Mouse (Mus musculus) heart, embryonic 11.5 days (tissue): Measurements from ENCODE around the gene Olfr550. TPM values are rescaled to one million over a fixed set of nuclear protein-coding genes. Genes with fewer than 3 reads are reported as not detected.
"Not testable (repeated sequence)": the region's sequence is repeated elsewhere in the genome, so short reads cannot be mapped to it uniquely, and the experiment has no call there.

Experiments
- ATAC-seq: fragments of 200-750 bp; cut with Nextera tagmentation; replicated peaks from 2 replicates; pipeline ENCODE4 v1.8.0; 2017; ENCODE audit warnings: moderate library complexity; ENCODE audit not compliant: insufficient number of reproducible peaks, low FRiP score, low TSS enrichment
- H3K27ac ChIP-seq: fragments of 300-500 bp; sonication (generic); 2 replicates; pipeline ENCODE4 v1.5.1; 2014; ENCODE audit warnings: mild to moderate bottlenecking, low read depth, low read length
- H3K27me3 ChIP-seq: fragments of 300-500 bp; sonication (generic); 2 replicates; pipeline ENCODE4 v1.6.1; 2014; ENCODE audit warnings: mild to moderate bottlenecking, low read length, mixed read lengths; ENCODE audit not compliant: control insufficient read depth, insufficient read depth
- H3K36me3 ChIP-seq: fragments of 300-500 bp; sonication (generic); 2 replicates; pipeline ENCODE4 v1.6.1; 2014; ENCODE audit warnings: mild to moderate bottlenecking, low read length, moderate library complexity, mixed read lengths; ENCODE audit not compliant: control insufficient read depth, insufficient read depth
- H3K4me1 ChIP-seq: fragments of 300-500 bp; sonication (generic); 2 replicates; pipeline ENCODE4 v1.6.1; 2014; ENCODE audit warnings: low read length; ENCODE audit not compliant: control insufficient read depth, insufficient read depth
- H3K4me2 ChIP-seq: fragments of 300-500 bp; sonication (generic); 2 replicates; pipeline ENCODE4 v1.6.1; 2014; ENCODE audit warnings: mild to moderate bottlenecking, moderate library complexity
- H3K4me3 ChIP-seq: fragments of 300-500 bp; sonication (generic); 2 replicates; pipeline ENCODE4 v1.5.1; 2014; ENCODE audit warnings: low read depth, low read length
- H3K9ac ChIP-seq: fragments of 300-500 bp; sonication (generic); 2 replicates; pipeline ENCODE4 v1.6.1; 2014; ENCODE audit warnings: mild to moderate bottlenecking, low read depth, low read length, moderate library complexity
- H3K9me3 ChIP-seq: fragments of 300-500 bp; sonication (generic); replicated peaks from 2 replicates; pipeline ENCODE4 v1.6.1; 2016; ENCODE audit warnings: low read length; ENCODE audit not compliant: control insufficient read depth
- WGBS: fragments of 180-500 bp; shearing (Covaris S2); extraction: QIAGEN DNeasy Blood & Tissue Kit; methylation state at CpG from one replicate; pipeline ENCODE4 v1.1.7; 2014; ENCODE audit not compliant: insufficient replicate concordance; 5-methylcytosine and 5-hydroxymethylcytosine counted together
- polyA plus RNA-seq: library from polyadenylated mRNA; unstranded; fragments of >200 nt; fragmentation: Nextera tagmentation; extraction: Ambion mirVana; gene quantifications from 2 replicates; pipeline ENCODE4 v1.2.1, GENCODE M21; 2014

The Olfr550 gene
- polyA plus RNA-seq, 1 experiment from 2014 or later: not detected

DNA sequence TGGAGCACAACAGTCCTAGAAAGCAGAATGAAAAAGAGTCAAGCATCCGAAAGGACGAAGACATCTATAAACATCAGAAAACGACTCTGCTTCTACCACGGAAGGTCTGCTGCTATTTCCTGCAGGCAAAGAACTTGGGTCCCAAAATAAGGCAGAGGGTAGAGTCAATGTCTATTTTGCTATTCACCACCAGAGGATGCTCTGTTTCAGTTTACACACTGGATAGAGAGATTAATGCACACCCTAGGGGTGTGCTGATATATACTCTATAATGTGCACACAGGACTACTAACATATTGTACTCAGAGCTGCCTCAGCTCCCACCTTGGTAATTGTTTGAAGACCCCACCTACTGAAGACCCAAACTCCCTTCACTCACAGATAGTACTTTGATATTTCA is 5.0 kb upstream of the Olfr550 start:
- ATAC-seq: no peak
- no peaks in the 10 kb centered on the region for H3K27me3 ChIP-seq
- WGBS: 89% methylated on average over 4 of the region's 4 CpGs
- no peaks in the 10 kb centered on the region for H3K9me3 ChIP-seq
- H3K4me1 ChIP-seq: no peaks in the 10 kb centered on the region
- H3K4me3 ChIP-seq: no peak overlapping the region
- H3K27ac ChIP-seq: no peak overlapping the region
- no peaks in the 10 kb centered on the region for H3K36me3 ChIP-seq
- H3K9ac ChIP-seq: no peak overlapping the region
- H3K4me2 ChIP-seq: no peak overlapping the region

DNA sequence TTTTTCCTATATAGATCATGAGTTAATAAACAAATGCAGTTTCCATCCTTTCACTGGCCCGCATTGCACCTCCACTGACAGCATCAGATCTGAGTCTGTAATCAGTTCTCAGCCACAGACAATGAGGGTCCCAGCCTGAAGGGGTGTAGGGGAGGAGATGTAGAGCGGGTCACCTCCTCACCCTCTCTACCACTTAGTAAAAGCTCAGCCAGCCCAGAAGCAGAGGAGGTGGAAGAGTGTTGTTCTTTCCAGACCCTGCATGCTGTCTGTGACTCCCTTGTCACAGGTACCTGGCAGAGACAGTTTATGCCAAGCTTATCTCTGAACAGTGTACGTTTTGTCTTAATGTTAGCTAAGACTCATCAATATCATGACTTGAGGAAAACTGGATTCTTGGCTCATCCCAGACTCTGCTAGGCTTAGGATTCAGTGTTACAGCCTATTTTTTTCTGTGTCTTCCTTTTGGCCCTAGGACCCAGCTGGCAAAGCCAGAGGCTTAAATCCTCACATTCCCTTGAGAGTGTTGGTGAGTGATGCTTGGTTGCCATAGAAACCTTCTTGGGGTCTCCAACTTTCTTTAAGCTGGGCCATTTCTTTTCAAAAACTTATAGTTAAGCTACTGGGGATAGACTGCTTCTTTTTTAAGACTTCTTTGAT is 2.1 kb downstream of the Olfr550 start:
- ATAC-seq: no peak
- no peaks in the 10 kb centered on the region for H3K27me3 ChIP-seq
- H3K9ac ChIP-seq: no peak overlapping the region
- H3K27ac ChIP-seq: no peak overlapping the region
- H3K36me3 ChIP-seq: no peaks in the 10 kb centered on the region
- H3K9me3 ChIP-seq: no peaks in the 10 kb centered on the region
- WGBS: 54% methylated on average over 3 of the region's 3 CpGs
- H3K4me2 ChIP-seq: no peak overlapping the region
- H3K4me3 ChIP-seq: no peak overlapping the region
- no peaks in the 10 kb centered on the region for H3K4me1 ChIP-seq

GRCm38 (mm10) chr7:102575998-102576397 is 4.8 kb downstream of the Olfr550 start:
- Histone ChIP-seq H3K9me3 (no peaks in the 10 kb centered on the region), H3K27me3 (no peaks in the 10 kb centered on the region), H3K4me2 (no peak overlapping the region), H3K27ac (no peak overlapping the region), H3K9ac (no peak overlapping the region), H3K36me3 (no peaks in the 10 kb centered on the region), H3K4me1 (no peaks in the 10 kb centered on the region), H3K4me3 (no peak overlapping the region)
- WGBS: 60% methylated on average over 6 of the region's 6 CpGs
- no peak for ATAC-seq

- ATAC-seq: no peak
- no peaks in the 10 kb centered on the region for H3K27me3 ChIP-seq
- no peaks in the 10 kb centered on the region for H3K9me3 ChIP-seq
- H3K9ac ChIP-seq: no peak within 1 kb of the TSS
- no peak within 1 kb of the TSS for H3K4me2 ChIP-seq
- H3K4me1 ChIP-seq: no peaks in the 10 kb centered on the region
- H3K36me3 ChIP-seq: no peaks in the 10 kb centered on the region
- WGBS: 86% methylated on average over 3 of the region's 3 CpGs
- H3K4me3 ChIP-seq: no peak within 1 kb of the TSS
- H3K27ac ChIP-seq: no peak within 1 kb of the TSS
Observed at GRCm38 (mm10) chr7:102591786-102592185, 20.5 kb downstream of the Olfr550 start, which contains the start of gene Olfr551. Gene Olfr551 (minus strand): TSS chr7:102591886.

GRCm38 (mm10) chr7:102597378-102598031 is 26.3 kb downstream of the Olfr550 start, which contains the start of gene Olfr552:
Gene Olfr552 (plus strand): TSS chr7:102597770.
- H3K27me3 ChIP-seq: no peaks in the 10 kb centered on the region
- no peaks in the 10 kb centered on the region for H3K4me1 ChIP-seq
- H3K36me3 ChIP-seq: no peaks in the 10 kb centered on the region
- no peak within 1 kb of the TSS for H3K27ac ChIP-seq
- no peak for ATAC-seq
- H3K4me2 ChIP-seq: no peak within 1 kb of the TSS
- H3K9ac ChIP-seq: no peak within 1 kb of the TSS
- 25% methylated on average over 1 of the region's 1 CpGs for WGBS
- no peaks in the 10 kb centered on the region for H3K9me3 ChIP-seq
- no peak within 1 kb of the TSS for H3K4me3 ChIP-seq

GRCm38 (mm10) chr7:102618118-102618517 is 46.9 kb downstream of the Olfr550 start, which contains the start of gene Olfr553:
Gene Olfr553 (minus strand): TSS chr7:102618218.
- no peak within 1 kb of the TSS for H3K4me2 ChIP-seq
- H3K9me3 ChIP-seq: no peaks in the 10 kb centered on the region
- no peaks in the 10 kb centered on the region for H3K4me1 ChIP-seq
- no peaks in the 10 kb centered on the region for H3K36me3 ChIP-seq
- H3K9ac ChIP-seq: no peak within 1 kb of the TSS
- H3K4me3 ChIP-seq: no peak within 1 kb of the TSS
- H3K27ac ChIP-seq: no peak within 1 kb of the TSS
- ATAC-seq: no peak
- H3K27me3 ChIP-seq: no peaks in the 10 kb centered on the region

- no peak overlapping the region for H3K9ac ChIP-seq
- no peaks in the 10 kb centered on the region for H3K27me3 ChIP-seq
- no peak overlapping the region for H3K27ac ChIP-seq
- 42% methylated on average over 5 of the region's 5 CpGs for WGBS
- no peak overlapping the region for H3K4me3 ChIP-seq
- H3K4me1 ChIP-seq: no peaks in the 10 kb centered on the region
- H3K9me3 ChIP-seq: no peaks in the 10 kb centered on the region
- no peak overlapping the region for H3K4me2 ChIP-seq
- H3K36me3 ChIP-seq: no peaks in the 10 kb centered on the region
- peak; percentile 39; the same call in 1 of the 2 replicates for ATAC-seq
Observed at GRCm38 (mm10) chr7:102619608-102620007, 48.4 kb downstream of the Olfr550 start.

- H3K4me1 ChIP-seq, H3K27me3 ChIP-seq, ATAC-seq, H3K4me3 ChIP-seq, H3K36me3 ChIP-seq, H3K27ac ChIP-seq, H3K9ac ChIP-seq, H3K9me3 ChIP-seq, H3K4me2 ChIP-seq: not testable (repeated sequence)
- 68% methylated on average over 15 of the region's 19 CpGs for WGBS
Observed at GRCm38 (mm10) chr7:102620368-102620767, 49.1 kb downstream of the Olfr550 start.
